Mouse (Mus musculus): ENCODE data around the gene Snrnp48.

- TF ChIP-seq POLR2A (IDR thresholded peaks at IDR 0.05; ENCODE audit: extremely low read depth, insufficient read depth, low read length), result no peak
- no peak for TF ChIP-seq CTCF (IDR thresholded peaks at IDR 0.05; ENCODE audit: extremely low read depth, insufficient read depth, low read length)
Observed at GRCm38 (mm10) chr13:38232856-38233625, 28.3 kb downstream of the Snrnp48 start.
